In genomic region chr2:85198011-85198965, GRCm38 (mm10) we compare ENCODE assay signal across 10 mouse cellular contexts. TPM values are rescaled to one million over a fixed set of nuclear protein-coding genes. Genes with fewer than 3 reads are reported as not detected.
A peak's percentile ranks its signal among the peaks of the same experiment; 100 is the strongest.
DNase-seq lines count a peak whose midpoint lies in the region; ATAC-seq and TF ChIP-seq lines count a peak whose summit lies in the region.
"Had no signal": no experiment of that assay in that cellular context is flagged by ENCODE, and none has a peak within 500 bp of the region (broad histone marks: within the 10 kb centered on the region; RNA-seq: fewer than 3 reads in every experiment).

No protein-coding gene starts in this region.

- H3K27ac ChIP-seq in gastrocnemius, adult 2 months = peak overlapping the region; percentile 48
- no peak overlapping the region for H3K27ac ChIP-seq in embryonic facial prominence, embryonic 12.5 days
- peak overlapping the region; percentile 72; the same call in 1 of the 2 replicates for H3K27ac ChIP-seq in hindbrain, embryonic 10.5 days
- H3K27ac ChIP-seq in liver, postnatal 0 days (ENCODE audit: low read depth) = no peak overlapping the region

- H3K4me1 ChIP-seq in embryonic facial prominence, embryonic 12.5 days = peaks cover 11% of the 10 kb centered on the region
- peaks cover 17% of the 10 kb centered on the region for H3K4me1 ChIP-seq in hindbrain, embryonic 10.5 days (replicated peaks)
- H3K4me1 ChIP-seq in liver, postnatal 0 days (ENCODE audit: insufficient read depth) = no peaks in the 10 kb centered on the region

- DNase-seq in gastrocnemius, adult 2 months = no peak
- DNase-seq in gastrocnemius, adult 18-20 months (ENCODE audit: low spot score) = no peak
- DNase-seq in hindbrain, embryonic 10.5 days (ENCODE audit: low spot score) = peak; percentile 19
- DNase-seq in left cerebral cortex, postnatal 10 days (ENCODE audit: extremely low spot score in 1 of 2, low spot score in 2 of 2) = peak; percentile 58 to 60
- peak; percentile 45 for DNase-seq in retina, embryonic 14.5 days (ENCODE audit: low spot score)
- no peak for DNase-seq in liver, postnatal 0 days
- no peak for DNase-seq in lung, postnatal 36 days

- H3K27me3 ChIP-seq in embryonic facial prominence, embryonic 12.5 days = peaks cover 4% of the 10 kb centered on the region; the same call in 1 of the 2 replicates
- peaks cover 12% of the 10 kb centered on the region for H3K27me3 ChIP-seq in hindbrain, embryonic 10.5 days (ENCODE audit: insufficient read depth, poor library complexity, severe bottlenecking)
- H3K27me3 ChIP-seq in liver, postnatal 0 days (ENCODE audit: insufficient read depth, low read length) = 0 out of 2 replicates have a peak, but pooled peaks cover 4% of the 10 kb centered on the region

- no peaks in the 10 kb centered on the region for H3K36me3 ChIP-seq in embryonic facial prominence, embryonic 12.5 days
- H3K36me3 ChIP-seq in hindbrain, embryonic 10.5 days = no peaks in the 10 kb centered on the region
- no peaks in the 10 kb centered on the region for H3K36me3 ChIP-seq in liver, postnatal 0 days (replicated peaks; ENCODE audit: insufficient read depth, low read length)

- WGBS in embryonic facial prominence, embryonic 12.5 days = 2% methylated on average over 24 of the region's 24 CpGs
- 3% methylated on average over 24 of the region's 24 CpGs for WGBS in hindbrain, embryonic 10.5 days
- WGBS in liver, postnatal 0 days (ENCODE audit: insufficient replicate concordance) = 7% methylated on average over 24 of the region's 24 CpGs

- peak overlapping the region; percentile 36; the same call in 1 of the 2 replicates for H3K9ac ChIP-seq in embryonic facial prominence, embryonic 12.5 days
- no peak overlapping the region for H3K9ac ChIP-seq in liver, postnatal 0 days (replicated peaks)

- TF ChIP-seq CTCF in gastrocnemius, adult 2 months (IDR thresholded peaks at IDR 0.05) = no peak
- no peak for TF ChIP-seq CTCF in liver, postnatal 0 days (IDR thresholded peaks at IDR 0.05; ENCODE audit: low read depth)

- no peaks in the 10 kb centered on the region for H3K9me3 ChIP-seq in embryonic facial prominence, embryonic 12.5 days
- no peaks in the 10 kb centered on the region for H3K9me3 ChIP-seq in hindbrain, embryonic 10.5 days
- no peaks in the 10 kb centered on the region for H3K9me3 ChIP-seq in liver, postnatal 0 days (ENCODE audit: low read length)

- TF ChIP-seq EP300 in liver, postnatal 0 days (IDR thresholded peaks at IDR 0.05; ENCODE audit: low read depth) = no peak

- ATAC-seq in embryonic facial prominence, embryonic 12.5 days (ENCODE audit: insufficient number of reproducible peaks, insufficient read depth, low FRiP score, low TSS enrichment) = no peak; the same call in 1 of the 2 replicates
- ATAC-seq in liver, postnatal 0 days = no peak

- peak overlapping the region; percentile 62 for H3K4me3 ChIP-seq in gastrocnemius, adult 2 months
- peak overlapping the region; percentile 29 for H3K4me3 ChIP-seq in embryonic facial prominence, embryonic 12.5 days
- H3K4me3 ChIP-seq in hindbrain, embryonic 10.5 days = peak overlapping the region; percentile 54
- H3K4me3 ChIP-seq in liver, postnatal 0 days (ENCODE audit: low read depth, low read length) = no peak overlapping the region
- H3K4me3 ChIP-seq: erythroblast, embryonic 14.5 days; myocyte had no signal

- intact Hi-C loops in gastrocnemius, adult 2 months (cut with DNase I) = no loop called here
- intact Hi-C loops in left cerebral cortex, postnatal 10 days (cut with DNase I) = no loop called here

- H3K4me2 ChIP-seq in embryonic facial prominence, embryonic 12.5 days (replicated peaks) = peak overlapping the region; percentile 56
- H3K4me2 ChIP-seq in liver, postnatal 0 days (ENCODE audit: low read depth, low read length) = no peak overlapping the region

RNA-seq across cellular contexts. Expression of gene Lrrc55, which starts 1.3 kb away (rescaled TPM):
- 1 to 10 TPM in 1 of 2 experiments, under 1 TPM in 1; 0.56 to 1.1 TPM for total RNA-seq in gastrocnemius, adult 2 months (2021)
- under 1 TPM; 0.23 to 0.71 TPM for total RNA-seq in gastrocnemius, adult 18-20 months (2021)
- 0.92 and 1.1 TPM in 2 replicates for polyA plus RNA-seq in embryonic facial prominence, embryonic 12.5 days (2016; fragmentation: Nextera tagmentation; extraction: Ambion mirVana)
- 0.48 and 0.92 TPM in 2 replicates for polyA plus RNA-seq in hindbrain, embryonic 10.5 days (2016; fragmentation: Nextera tagmentation; extraction: Ambion mirVana)
- 10 to 100 TPM; 55.1 to 56.6 TPM for total RNA-seq in left cerebral cortex, postnatal 10 days (2021)
- polyA plus RNA-seq in liver, postnatal 0 days (2015; fragmentation: Nextera tagmentation; extraction: Ambion mirVana) = 0.06 and 0.08 TPM in 2 replicates
- polyA plus RNA-seq: erythroblast, embryonic 14.5 days had no signal

Comparison
In these comparisons a context has a peak if more than half of its experiments do, and no peak if none do; other contexts are left out.
1. DNase-seq: peak in hindbrain, embryonic 10.5 days (single experiment), left cerebral cortex, postnatal 10 days (2 of 2) and retina, embryonic 14.5 days (single experiment); none in gastrocnemius, adult 2 months (single experiment), gastrocnemius, adult 18-20 months (single experiment), liver, postnatal 0 days (single experiment) and lung, postnatal 36 days (single experiment).
2. H3K27ac ChIP-seq: peak in gastrocnemius, adult 2 months (single experiment) and hindbrain, embryonic 10.5 days (single experiment); none in embryonic facial prominence, embryonic 12.5 days (single experiment) and liver, postnatal 0 days (single experiment).
3. RNA of gene Lrrc55, which starts 1.3 kb away (total RNA-seq): 55.1 to 56.6 TPM in left cerebral cortex, postnatal 10 days; 0.56 to 1.1 TPM in gastrocnemius, adult 2 months and 0.23 to 0.71 TPM in gastrocnemius, adult 18-20 months; every median in the first group is over 10 times any median in the second.